Mouse (Mus musculus) hindbrain, postnatal 0 days (tissue): ENCODE data around the gene Pm20d1. TPM values are rescaled to one million over a fixed set of nuclear protein-coding genes. Genes with fewer than 3 reads are reported as not detected.

ENCODE experiments used
- ATAC-seq: fragments of 200-750 bp; cut with Nextera tagmentation; 2 replicates; pipeline ENCODE4 v1.8.0; 2017; ENCODE audit warnings: mild to moderate bottlenecking, moderate TSS enrichment, moderate library complexity
- DNase-seq: peaks from one replicate; pipeline ENCODE4 v3.0.0-alpha.2; 2015; ENCODE audit warnings: low spot score
- H3K27ac ChIP-seq: fragments of 300-500 bp; sonication (generic); 2 replicates; pipeline ENCODE4 v1.5.1; 2014; ENCODE audit warnings: mild to moderate bottlenecking
- H3K27me3 ChIP-seq: fragments of 300-500 bp; sonication (generic); 2 replicates; pipeline ENCODE4 v1.6.1; 2014; ENCODE audit warnings: low read length, mixed read lengths; ENCODE audit not compliant: insufficient read depth
- H3K36me3 ChIP-seq: fragments of 300-500 bp; sonication (generic); 2 replicates; pipeline ENCODE4 v1.6.1; 2014; ENCODE audit warnings: low read length, mixed read lengths; ENCODE audit not compliant: insufficient read depth
- H3K4me1 ChIP-seq: fragments of 300-500 bp; sonication (generic); 2 replicates; pipeline ENCODE4 v1.6.1; 2014; ENCODE audit warnings: antibody characterized with exemption, low read length, mixed read lengths; ENCODE audit not compliant: insufficient read depth
- H3K4me2 ChIP-seq: fragments of 300-500 bp; sonication (generic); 2 replicates; pipeline ENCODE4 v1.6.1; 2014; ENCODE audit warnings: low read depth, mild to moderate bottlenecking, low read length, moderate library complexity, mixed read lengths
- H3K4me3 ChIP-seq: fragments of 300-500 bp; sonication (generic); 2 replicates; pipeline ENCODE4 v1.5.1; 2014; ENCODE audit warnings: low read length
- H3K9ac ChIP-seq: fragments of 300-500 bp; sonication (generic); replicated peaks from 2 replicates; pipeline ENCODE4 v1.6.1; 2014; ENCODE audit warnings: mild to moderate bottlenecking, low read length, moderate library complexity, mixed read lengths
- H3K9me3 ChIP-seq: fragments of 300-500 bp; sonication (generic); 2 replicates; pipeline ENCODE4 v1.6.1; 2016; ENCODE audit warnings: low read length, mixed read lengths
- CTCF ChIP-seq: IDR thresholded peaks from 2 replicates; pipeline ENCODE4 v1.5.1; 2016; ENCODE audit warnings: antibody characterized with exemption, control low read depth, low read depth
- WGBS: fragments of 180-500 bp; shearing (Covaris S2); extraction: QIAGEN DNeasy Blood & Tissue Kit; methylation state at CpG from one replicate; pipeline ENCODE4 v1.1.7; 2014; 5-methylcytosine and 5-hydroxymethylcytosine counted together
- polyA plus RNA-seq: library from polyadenylated mRNA; unstranded; fragments of >200 nt; fragmentation: Nextera tagmentation; extraction: Ambion mirVana; gene quantifications from 2 replicates; pipeline ENCODE4 v1.2.1, GENCODE M21; 2015
- total RNA-seq: library from RNA; depleted of rRNA; stranded (reverse); fragments of >200 nt; gene quantifications from 2 replicates; pipeline ENCODE4 v1.2.3, GENCODE M21; 2014; rRNA removed

The Pm20d1 gene
- total RNA-seq, result 0.04 and 0.63 TPM in 2 replicates
- 0.54 and 0.60 TPM in 2 replicates for polyA plus RNA-seq

DNA sequence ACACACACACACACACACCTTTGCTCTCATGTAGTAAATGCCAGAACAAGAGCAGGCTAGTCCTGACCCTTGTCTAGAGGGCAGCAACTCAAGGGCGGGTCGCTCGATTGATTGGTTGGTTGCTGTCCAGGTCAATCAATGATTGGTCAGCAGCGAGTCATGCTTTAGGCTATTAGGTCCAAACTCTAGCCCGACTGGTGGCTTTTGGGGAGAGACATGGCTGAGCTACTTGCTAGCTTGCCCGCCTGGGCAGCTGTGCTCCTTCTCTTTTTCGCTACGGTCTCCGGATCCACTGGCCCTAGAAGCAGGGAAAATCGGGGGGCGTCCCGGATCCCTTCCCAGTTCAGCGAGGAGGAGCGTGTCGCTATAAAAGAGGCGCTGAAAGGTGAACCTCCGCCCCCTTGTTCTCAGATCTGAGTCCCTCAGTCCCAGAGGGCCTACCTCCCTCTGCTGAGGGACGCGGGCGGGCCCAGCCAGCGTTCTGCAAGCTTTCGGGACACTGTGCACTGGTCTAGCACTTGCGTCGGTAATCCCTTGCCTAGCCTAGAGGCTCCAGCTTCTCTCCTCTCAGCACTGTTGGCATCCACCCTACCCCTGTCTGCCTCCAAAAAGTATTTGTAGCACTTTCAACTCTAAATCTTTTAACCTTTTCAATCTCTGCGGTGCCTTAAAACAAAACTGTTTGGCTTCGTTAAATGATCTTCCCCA, at the start of gene Pm20d1:
Pm20d1 (plus strand) TSS at position 180 of the 708 bp plus-strand sequence.
- peak within 1 kb of the TSS; percentile 35; the same call in 1 of the 2 replicates for H3K9ac ChIP-seq
- ATAC-seq (peak; percentile 61; the same call in 1 of the 2 replicates), DNase-seq (peak; percentile 25)
- H3K27ac ChIP-seq, result no peak within 1 kb of the TSS
- H3K9me3 ChIP-seq, result no peaks in the 10 kb centered on the region
- H3K4me1 ChIP-seq, result no peaks in the 10 kb centered on the region
- H3K27me3 ChIP-seq, result no peaks in the 10 kb centered on the region
- no peak for TF ChIP-seq CTCF
- no peaks in the 10 kb centered on the region for H3K36me3 ChIP-seq
- peak within 1 kb of the TSS; percentile 52 for H3K4me2 ChIP-seq
- peak within 1 kb of the TSS; percentile 18; the same call in 1 of the 2 replicates for H3K4me3 ChIP-seq
- WGBS, result 10% methylated on average over 26 of the region's 26 CpGs

DNA sequence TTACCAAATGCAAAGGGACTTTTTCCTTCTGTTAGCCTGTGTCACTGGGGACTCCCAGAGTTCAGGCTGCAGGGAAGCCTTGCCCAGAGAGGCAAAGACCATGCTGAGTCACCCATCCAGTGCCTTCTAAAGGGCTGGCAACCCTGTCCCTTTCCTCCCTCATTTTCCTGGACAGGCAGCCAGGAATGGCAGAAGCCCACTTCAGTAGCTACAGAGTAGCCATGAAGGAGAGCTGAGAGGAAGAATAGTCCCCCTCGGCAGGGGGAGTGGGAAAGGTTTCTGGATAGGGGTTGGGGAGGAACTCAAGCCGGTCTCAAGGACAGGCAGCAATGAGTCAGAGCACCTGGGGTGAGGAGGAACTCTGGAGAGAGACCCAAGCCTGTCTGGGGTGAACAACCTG, 49.4 kb upstream of the Pm20d1 start:
- no peak overlapping the region for H3K27ac ChIP-seq
- no peak for TF ChIP-seq CTCF
- H3K9me3 ChIP-seq, result no peaks in the 10 kb centered on the region
- DNase-seq, result no peak
- peaks cover 13% of the 10 kb centered on the region; the same call in 1 of the 2 replicates for H3K4me1 ChIP-seq
- no peaks in the 10 kb centered on the region for H3K36me3 ChIP-seq
- 0 out of 2 replicates have a peak, but pooled peaks cover 4% of the 10 kb centered on the region for H3K27me3 ChIP-seq
- WGBS, result 55% methylated on average over 2 of the region's 2 CpGs
- ATAC-seq, result no peak
- H3K9ac ChIP-seq, result no peak overlapping the region
- no peak overlapping the region for H3K4me2 ChIP-seq
- no peak overlapping the region for H3K4me3 ChIP-seq

DNA sequence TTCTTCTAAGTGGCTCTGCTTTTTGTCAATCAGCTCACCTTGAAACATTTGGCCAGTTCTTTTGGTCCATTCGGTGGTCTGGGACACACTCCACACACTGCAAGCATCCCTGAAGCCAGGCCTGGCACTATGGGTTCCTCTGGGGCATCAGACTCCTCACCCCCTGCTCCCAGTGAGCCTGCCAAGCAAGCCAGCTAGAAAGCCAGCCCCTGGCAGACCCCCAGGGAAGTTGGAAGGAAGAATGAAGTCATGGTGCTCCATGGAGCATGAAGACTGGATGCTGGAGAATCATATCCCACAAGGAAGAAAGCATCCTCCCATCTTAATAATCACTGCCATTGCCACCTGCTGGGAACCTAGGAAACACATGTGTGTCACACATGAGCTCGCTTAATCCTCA, 48.5 kb upstream of the Pm20d1 start:
- Histone ChIP-seq H3K27ac (no peak overlapping the region), H3K4me2 (no peak overlapping the region), H3K9me3 (no peaks in the 10 kb centered on the region), H3K9ac (no peak overlapping the region), H3K27me3 (0 out of 2 replicates have a peak, but pooled peaks cover 4% of the 10 kb centered on the region), H3K4me3 (no peak overlapping the region), H3K36me3 (no peaks in the 10 kb centered on the region), H3K4me1 (peaks cover 14% of the 10 kb centered on the region; the same call in 1 of the 2 replicates)
- no peak for TF ChIP-seq CTCF
- no peak for DNase-seq
- 74% methylated on average over 2 of the region's 2 CpGs for WGBS
- ATAC-seq, result no peak

DNA sequence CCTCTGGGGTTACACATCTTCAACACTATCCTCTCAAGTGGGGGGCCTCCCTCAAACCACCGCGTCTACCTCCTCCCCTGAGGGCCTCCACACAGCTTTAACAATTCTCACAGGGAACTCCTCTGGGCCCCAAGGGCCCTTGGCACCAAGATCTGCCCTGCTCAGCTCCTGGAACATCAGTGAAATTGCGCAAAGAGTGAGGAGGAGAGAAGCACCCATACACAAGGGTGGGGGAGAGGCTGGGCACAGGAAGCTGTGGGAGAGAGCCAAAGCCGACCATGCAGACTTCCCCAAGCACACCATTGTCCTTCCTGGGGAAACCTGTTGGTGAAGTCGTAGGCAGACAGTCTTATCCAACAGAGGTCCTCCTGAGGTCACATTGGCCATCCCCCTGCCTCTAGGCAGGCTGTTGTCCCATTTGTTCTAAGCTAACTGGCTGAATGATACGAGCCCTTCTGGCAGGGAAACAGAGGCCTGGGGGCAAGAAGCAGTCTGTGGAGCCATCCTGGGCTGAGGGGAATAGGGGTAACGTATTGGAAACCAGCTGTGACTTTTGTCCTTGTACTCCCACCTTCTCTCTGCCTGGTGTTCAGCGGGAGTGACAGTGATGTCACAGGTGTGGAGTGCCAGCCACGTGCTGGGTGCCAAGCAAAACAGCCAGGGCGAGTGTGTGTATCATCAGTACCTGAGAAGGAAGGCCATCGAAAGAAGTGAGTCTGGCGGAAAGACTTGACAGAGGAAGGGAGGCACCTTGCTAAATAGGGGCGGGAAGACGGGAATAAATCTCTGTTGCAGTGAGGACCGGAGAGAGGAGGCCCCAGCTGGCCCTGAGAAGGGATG, 47.3 kb upstream of the Pm20d1 start:
- Histone ChIP-seq H3K4me1 (peaks cover 14% of the 10 kb centered on the region; the same call in 1 of the 2 replicates), H3K27me3 (0 out of 2 replicates have a peak, but pooled peaks cover 4% of the 10 kb centered on the region), H3K9me3 (no peaks in the 10 kb centered on the region), H3K4me3 (no peak overlapping the region), H3K36me3 (no peaks in the 10 kb centered on the region), H3K4me2 (no peak overlapping the region), H3K9ac (no peak overlapping the region), H3K27ac (no peak overlapping the region)
- WGBS, result 80% methylated on average over 15 of the region's 15 CpGs
- no peak for ATAC-seq
- DNase-seq, result no peak
- TF ChIP-seq CTCF, result no peak

DNA sequence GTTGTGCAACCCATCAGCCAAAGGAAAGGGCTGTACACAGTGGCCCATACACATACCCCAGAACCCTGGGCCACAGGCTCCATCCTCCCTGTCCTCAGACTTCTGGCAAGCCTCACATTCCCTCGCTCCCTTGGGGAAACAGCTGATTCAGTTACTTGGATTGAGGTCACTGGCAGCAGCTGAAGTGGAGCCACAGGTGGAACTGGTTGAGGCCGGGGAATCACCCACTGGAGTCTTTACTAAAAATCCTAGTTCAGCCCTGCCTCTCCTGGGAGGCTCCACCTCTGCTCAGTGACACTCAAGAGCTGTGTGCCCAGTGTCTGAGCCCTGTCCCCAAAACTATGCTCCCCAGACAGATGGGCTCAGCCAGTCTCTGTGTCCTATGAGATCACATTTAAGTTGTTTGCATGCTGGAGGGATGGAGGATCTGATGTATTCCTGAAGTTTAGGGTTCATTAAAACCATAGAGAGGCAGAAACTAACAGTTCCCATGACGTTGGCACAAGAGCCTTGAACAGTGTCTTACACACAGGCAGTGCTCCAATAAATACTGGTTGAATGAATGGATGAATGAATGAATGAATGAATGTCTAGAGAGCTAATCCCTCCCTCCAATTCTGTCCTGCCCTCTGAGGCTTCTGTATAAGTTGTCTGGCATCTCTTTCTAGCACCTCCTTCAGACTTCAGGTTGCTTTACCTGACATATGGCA, 45.8 kb upstream of the Pm20d1 start:
- H3K36me3 ChIP-seq, result no peaks in the 10 kb centered on the region
- DNase-seq, result no peak
- 0 out of 2 replicates have a peak, but pooled peaks cover 4% of the 10 kb centered on the region for H3K27me3 ChIP-seq
- 0 out of 2 replicates have a peak, but pooled peaks have one; percentile 1 for ATAC-seq
- no peak overlapping the region; the same call in 1 of the 2 replicates for H3K27ac ChIP-seq
- peaks cover 14% of the 10 kb centered on the region; the same call in 1 of the 2 replicates for H3K4me1 ChIP-seq
- WGBS, result 65% methylated on average over 3 of the region's 3 CpGs
- no peak overlapping the region for H3K4me3 ChIP-seq
- H3K9ac ChIP-seq, result no peak overlapping the region
- TF ChIP-seq CTCF, result no peak
- H3K9me3 ChIP-seq, result no peaks in the 10 kb centered on the region
- H3K4me2 ChIP-seq, result no peak overlapping the region

- H3K9ac ChIP-seq, result no peak overlapping the region
- H3K36me3 ChIP-seq, result no peaks in the 10 kb centered on the region
- H3K4me2 ChIP-seq, result peak overlapping the region; percentile 22; the same call in 1 of the 2 replicates
- no peaks in the 10 kb centered on the region for H3K9me3 ChIP-seq
- H3K4me1 ChIP-seq, result peaks cover 14% of the 10 kb centered on the region; the same call in 1 of the 2 replicates
- DNase-seq (peak; percentile 43), ATAC-seq (peak; percentile 41; the same call in 1 of the 2 replicates)
- H3K4me3 ChIP-seq, result no peak overlapping the region
- no peak overlapping the region; the same call in 1 of the 2 replicates for H3K27ac ChIP-seq
- no peak for TF ChIP-seq CTCF
- 0 out of 2 replicates have a peak, but pooled peaks cover 4% of the 10 kb centered on the region for H3K27me3 ChIP-seq
- WGBS, result 32% methylated on average over 10 of the region's 10 CpGs
Observed at GRCm38 (mm10) chr1:131751891-131752311, 45.3 kb upstream of the Pm20d1 start.
